In the genomic region with DNA sequence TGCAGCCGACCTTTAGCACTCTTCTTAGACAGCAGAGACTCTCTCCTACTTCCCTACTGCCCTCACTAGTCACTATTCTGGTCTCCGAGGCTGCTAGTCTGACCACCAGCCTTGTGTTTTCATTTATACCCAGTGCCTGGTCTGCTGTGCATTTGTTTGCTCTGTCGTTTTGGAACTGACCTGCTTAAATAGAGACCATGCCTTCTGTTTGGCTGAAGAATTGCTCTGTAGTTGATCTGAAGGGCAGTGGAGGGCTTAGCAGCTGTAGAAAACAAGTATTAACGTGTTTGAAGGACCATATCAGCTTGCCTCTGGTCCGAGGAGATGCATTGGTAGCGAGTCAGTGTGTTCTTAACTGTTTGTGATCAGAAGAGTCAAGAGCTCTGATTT, we compare ENCODE assay signal across 9 mouse cellular contexts. TPM values are rescaled to one million over a fixed set of nuclear protein-coding genes. Genes with fewer than 3 reads are reported as not detected.
DNase-seq lines count a peak whose midpoint lies in the region; ATAC-seq lines count a peak whose summit lies in the region.
"Had no signal": no experiment of that assay in that cellular context is flagged by ENCODE, and none has a peak within 500 bp of the region (broad histone marks: within the 10 kb centered on the region; RNA-seq: fewer than 3 reads in every experiment).

No protein-coding gene starts in this region.

- no peak for ATAC-seq in heart, embryonic 13.5 days (ENCODE audit: extremely low read depth, insufficient number of reproducible peaks, low FRiP score, low TSS enrichment)
- ATAC-seq in embryonic facial prominence, embryonic 13.5 days (ENCODE audit: insufficient number of reproducible peaks, insufficient read depth, low FRiP score, low TSS enrichment, low read depth), result no peak
- ATAC-seq in hindbrain, embryonic 12.5 days (ENCODE audit: low FRiP score), result no peak
- no peak for ATAC-seq in midbrain, embryonic 12.5 days (ENCODE audit: low FRiP score, low read depth)

- no peaks in the 10 kb centered on the region for H3K27me3 ChIP-seq in heart, embryonic 13.5 days (replicated peaks)
- H3K27me3 ChIP-seq in embryonic facial prominence, embryonic 13.5 days, result no peaks in the 10 kb centered on the region
- no peaks in the 10 kb centered on the region for H3K27me3 ChIP-seq in hindbrain, embryonic 12.5 days
- H3K27me3 ChIP-seq in midbrain, embryonic 12.5 days, result no peaks in the 10 kb centered on the region

- peaks cover 44% of the 10 kb centered on the region for H3K4me1 ChIP-seq in heart, embryonic 13.5 days
- peaks cover 51% of the 10 kb centered on the region for H3K4me1 ChIP-seq in embryonic facial prominence, embryonic 13.5 days
- H3K4me1 ChIP-seq in hindbrain, embryonic 12.5 days, result peaks cover 52% of the 10 kb centered on the region
- peaks cover 43% of the 10 kb centered on the region for H3K4me1 ChIP-seq in midbrain, embryonic 12.5 days

- H3K9ac ChIP-seq in heart, embryonic 13.5 days, result peak overlapping the region; percentile 40; the same call in 1 of the 2 replicates
- peak overlapping the region; percentile 40; the same call in 1 of the 2 replicates for H3K9ac ChIP-seq in embryonic facial prominence, embryonic 13.5 days
- H3K9ac ChIP-seq in hindbrain, embryonic 12.5 days, result peak overlapping the region; percentile 2; the same call in 1 of the 2 replicates
- no peak overlapping the region for H3K9ac ChIP-seq in midbrain, embryonic 12.5 days (replicated peaks)

- WGBS in heart, embryonic 13.5 days, result 27% methylated on average over 6 of the region's 6 CpGs
- WGBS in embryonic facial prominence, embryonic 13.5 days, result 23% methylated on average over 6 of the region's 6 CpGs
- 35% methylated on average over 6 of the region's 6 CpGs for WGBS in hindbrain, embryonic 12.5 days
- 28% methylated on average over 6 of the region's 6 CpGs for WGBS in midbrain, embryonic 12.5 days

- no peak overlapping the region for H3K4me3 ChIP-seq in heart, embryonic 13.5 days
- no peak overlapping the region for H3K4me3 ChIP-seq in embryonic facial prominence, embryonic 13.5 days
- no peak overlapping the region for H3K4me3 ChIP-seq in hindbrain, embryonic 12.5 days
- no peak overlapping the region for H3K4me3 ChIP-seq in midbrain, embryonic 12.5 days

- H3K36me3 ChIP-seq in heart, embryonic 13.5 days, result peaks cover 24% of the 10 kb centered on the region
- H3K36me3 ChIP-seq in embryonic facial prominence, embryonic 13.5 days, result peaks cover 11% of the 10 kb centered on the region
- no peaks in the 10 kb centered on the region for H3K36me3 ChIP-seq in hindbrain, embryonic 12.5 days
- no peaks in the 10 kb centered on the region; the same call in 1 of the 2 replicates for H3K36me3 ChIP-seq in midbrain, embryonic 12.5 days

- peak overlapping the region; percentile 74 for H3K27ac ChIP-seq in heart, embryonic 13.5 days (replicated peaks)
- no peak overlapping the region for H3K27ac ChIP-seq in embryonic facial prominence, embryonic 13.5 days
- H3K27ac ChIP-seq in hindbrain, embryonic 12.5 days, result peak overlapping the region; percentile 88
- peak overlapping the region; percentile 78 for H3K27ac ChIP-seq in midbrain, embryonic 12.5 days (replicated peaks)

- H3K4me2 ChIP-seq in heart, embryonic 13.5 days, result peak overlapping the region; percentile 27; the same call in 1 of the 2 replicates
- peak overlapping the region; percentile 21; the same call in 1 of the 2 replicates for H3K4me2 ChIP-seq in embryonic facial prominence, embryonic 13.5 days
- H3K4me2 ChIP-seq in hindbrain, embryonic 12.5 days (replicated peaks), result no peak overlapping the region
- H3K4me2 ChIP-seq in midbrain, embryonic 12.5 days (replicated peaks), result no peak overlapping the region

- DNase-seq in heart, adult 9 months (ENCODE audit: low spot score in 2 of 2), result no peak
- no peak for DNase-seq in adipocyte (ENCODE audit: low spot score)
- DNase-seq in urinary bladder, postnatal 25 days (ENCODE audit: low spot score), result no peak
- DNase-seq in ovary, postnatal 10 days (ENCODE audit: low spot score), result no peak
- DNase-seq: right cerebral cortex, postnatal 4 days had no signal

- H3K9me3 ChIP-seq in heart, embryonic 13.5 days, result peaks cover 2% of the 10 kb centered on the region; the same call in 1 of the 2 replicates
- no peaks in the 10 kb centered on the region for H3K9me3 ChIP-seq in embryonic facial prominence, embryonic 13.5 days
- no peaks in the 10 kb centered on the region for H3K9me3 ChIP-seq in hindbrain, embryonic 12.5 days (replicated peaks)
- 0 out of 2 replicates have a peak, but pooled peaks cover 2% of the 10 kb centered on the region for H3K9me3 ChIP-seq in midbrain, embryonic 12.5 days

RNA-seq across cellular contexts. Expression of a gene that starts 16.1 kb away (rescaled TPM):
- 64.3 and 66.0 TPM in 2 replicates for polyA plus RNA-seq in heart, embryonic 13.5 days (2015; fragmentation: Nextera tagmentation; extraction: Ambion mirVana)
- polyA plus RNA-seq in embryonic facial prominence, embryonic 13.5 days (2015; fragmentation: Nextera tagmentation; extraction: Ambion mirVana), result 107 and 111 TPM in 2 replicates
- polyA plus RNA-seq in hindbrain, embryonic 12.5 days (2016; fragmentation: Nextera tagmentation; extraction: Ambion mirVana), result 116 and 119 TPM in 2 replicates
- polyA plus RNA-seq in midbrain, embryonic 12.5 days (2016; fragmentation: Nextera tagmentation; extraction: Ambion mirVana), result 115 and 116 TPM in 2 replicates

RNA-seq across cellular contexts. Expression of a gene that starts 16.4 kb away (rescaled TPM):
- 6.2 and 6.9 TPM in 2 replicates for polyA plus RNA-seq in heart, embryonic 13.5 days (2015; fragmentation: Nextera tagmentation; extraction: Ambion mirVana)
- polyA plus RNA-seq in embryonic facial prominence, embryonic 13.5 days (2015; fragmentation: Nextera tagmentation; extraction: Ambion mirVana), result 18.1 and 21.5 TPM in 2 replicates
- 15.3 and 15.5 TPM in 2 replicates for polyA plus RNA-seq in hindbrain, embryonic 12.5 days (2016; fragmentation: Nextera tagmentation; extraction: Ambion mirVana)
- polyA plus RNA-seq in midbrain, embryonic 12.5 days (2016; fragmentation: Nextera tagmentation; extraction: Ambion mirVana), result 14.4 and 15.6 TPM in 2 replicates

Comparison
In these comparisons a context has a peak if more than half of its experiments do, and no peak if none do; other contexts are left out.
1. H3K4me2 ChIP-seq: peak in heart, embryonic 13.5 days (single experiment) and embryonic facial prominence, embryonic 13.5 days (single experiment); none in hindbrain, embryonic 12.5 days (single experiment) and midbrain, embryonic 12.5 days (single experiment).